Mouse (Mus musculus) layer of hippocampus, adult 9-11 months (tissue): ENCODE measurements around the gene Ebf1.

Experiments
- DNase-seq: peaks from one replicate; pipeline ENCODE4 v3.0.0; 2022

Ebf1 gene

GRCm38 (mm10) chr11:44705811-44706210 is 88.7 kb downstream of the Ebf1 start:
- DNase-seq: no peak

GRCm38 (mm10) chr11:44706386-44706785 is 89.3 kb downstream of the Ebf1 start:
- no peak for DNase-seq

DNA sequence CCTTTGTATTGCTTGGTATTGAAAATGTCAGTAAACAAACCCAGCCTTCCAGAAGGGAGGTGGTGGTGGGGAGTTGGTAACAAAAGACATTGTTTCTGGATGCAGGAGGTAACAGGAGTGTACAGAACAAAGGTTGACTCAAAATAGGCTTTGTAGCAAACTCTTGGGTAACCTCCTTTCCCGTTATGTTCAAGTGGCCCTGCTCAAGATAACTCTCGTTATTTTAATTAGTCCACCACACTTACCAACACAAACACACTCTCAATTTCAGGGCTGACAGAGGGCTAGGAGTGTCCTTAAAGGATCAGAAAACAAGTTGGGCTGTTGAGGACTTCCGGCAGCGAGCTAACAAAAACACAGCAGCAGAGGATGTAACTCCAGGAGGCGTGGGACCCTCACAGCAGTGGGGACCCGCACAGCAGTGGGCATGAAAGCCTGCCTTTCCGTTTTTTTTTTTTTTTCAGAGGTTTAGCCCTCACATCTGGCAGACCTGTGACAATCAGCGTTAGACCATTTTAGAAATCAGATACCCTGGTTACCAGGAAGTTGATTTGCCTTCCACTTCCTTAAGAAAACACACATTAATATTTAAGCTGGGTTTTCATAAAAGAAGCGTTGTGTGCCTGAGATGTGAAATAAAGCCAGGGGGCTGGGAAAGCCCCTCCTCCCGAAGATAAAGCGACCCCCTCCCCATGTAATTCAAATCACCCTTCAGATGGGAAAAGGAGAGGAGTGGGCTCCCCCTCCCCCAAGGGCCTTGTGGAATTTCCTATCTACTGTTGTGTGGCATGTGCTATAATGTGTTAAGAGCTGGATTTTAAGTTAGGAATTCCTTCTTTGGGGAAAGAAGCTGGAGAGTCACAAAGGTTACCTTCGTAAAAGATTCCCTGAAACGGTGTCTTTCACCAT is 90.5 kb downstream of the Ebf1 start:
- no peak for DNase-seq

GRCm38 (mm10) chr11:44708290-44708685 is 91.2 kb downstream of the Ebf1 start:
- no peak for DNase-seq

GRCm38 (mm10) chr11:44709073-44709618 is 92.0 kb downstream of the Ebf1 start:
- no peak for DNase-seq

DNA sequence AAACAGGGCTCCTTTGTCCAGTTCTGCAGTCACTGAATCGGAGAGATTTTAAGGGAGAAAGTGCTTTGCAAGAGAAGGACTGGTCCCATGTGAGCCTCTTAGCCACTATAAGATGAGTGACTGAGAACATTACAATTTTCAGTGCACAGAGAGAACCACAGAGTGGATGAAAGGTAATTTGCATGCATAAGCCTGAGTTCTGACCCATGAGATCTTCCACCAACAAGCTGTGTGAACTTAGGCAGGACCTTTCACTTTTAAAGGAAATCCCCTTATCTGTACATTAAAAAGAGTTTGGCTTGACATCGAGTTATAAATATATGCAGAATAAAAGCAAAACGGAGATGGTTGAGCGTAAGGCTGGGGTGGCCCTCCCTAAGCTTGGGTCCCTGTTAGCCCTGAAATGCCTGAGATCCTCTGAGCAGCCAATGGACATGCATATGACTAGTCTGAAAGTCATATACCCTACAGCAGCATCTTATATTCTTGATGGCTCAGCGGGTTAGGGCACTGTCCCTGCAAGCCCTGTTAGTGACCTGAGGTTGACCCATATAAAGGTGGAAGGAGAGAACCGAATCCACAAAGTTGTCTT is 92.8 kb downstream of the Ebf1 start:
- DNase-seq: no peak

- no peak for DNase-seq
Observed at GRCm38 (mm10) chr11:44710861-44711260, 93.7 kb downstream of the Ebf1 start.

GRCm38 (mm10) chr11:44714188-44714587 is 97.1 kb downstream of the Ebf1 start:
- no peak for DNase-seq

DNA sequence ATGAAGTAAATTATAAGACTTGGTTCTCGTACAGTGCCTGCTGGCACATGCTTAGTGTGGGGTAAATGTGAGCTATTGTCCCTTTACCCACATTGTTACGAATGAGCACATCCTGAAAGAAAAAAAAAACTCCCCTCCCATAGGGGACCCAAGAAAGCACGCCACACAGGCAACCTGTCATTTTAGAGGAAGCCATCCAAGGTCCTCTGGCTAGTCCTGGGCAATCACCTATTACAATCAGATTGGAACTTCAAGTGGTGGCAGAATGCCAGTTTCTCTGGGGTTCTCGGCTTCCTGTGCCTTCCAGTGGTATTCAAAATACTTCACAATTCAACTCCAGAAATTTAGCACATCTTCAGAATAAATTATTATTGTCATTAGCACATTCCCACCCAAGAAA is 98.7 kb downstream of the Ebf1 start:
- DNase-seq: no peak

DNA sequence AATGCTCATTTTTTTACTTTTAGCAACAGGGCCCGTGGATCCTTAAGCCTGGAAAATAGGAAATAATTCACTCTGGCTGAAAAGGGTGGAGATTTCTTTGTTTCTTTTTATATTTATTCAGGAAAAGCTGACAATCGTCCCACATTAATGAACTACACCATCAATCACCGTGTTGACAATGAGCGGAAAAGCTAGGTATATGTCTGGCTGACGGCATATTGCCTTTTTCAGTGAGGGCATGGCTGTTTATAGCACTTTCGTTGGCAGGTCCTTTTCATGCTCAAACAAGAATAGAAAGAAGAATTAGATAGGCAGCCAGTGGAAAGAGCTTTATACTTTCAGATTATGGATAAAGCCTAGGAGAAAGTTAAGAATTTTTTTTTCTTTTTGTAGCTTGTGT is 99.8 kb downstream of the Ebf1 start:
- DNase-seq: no peak

GRCm38 (mm10) chr11:44717636-44718035 is 100.5 kb downstream of the Ebf1 start:
- DNase-seq: no peak

DNA sequence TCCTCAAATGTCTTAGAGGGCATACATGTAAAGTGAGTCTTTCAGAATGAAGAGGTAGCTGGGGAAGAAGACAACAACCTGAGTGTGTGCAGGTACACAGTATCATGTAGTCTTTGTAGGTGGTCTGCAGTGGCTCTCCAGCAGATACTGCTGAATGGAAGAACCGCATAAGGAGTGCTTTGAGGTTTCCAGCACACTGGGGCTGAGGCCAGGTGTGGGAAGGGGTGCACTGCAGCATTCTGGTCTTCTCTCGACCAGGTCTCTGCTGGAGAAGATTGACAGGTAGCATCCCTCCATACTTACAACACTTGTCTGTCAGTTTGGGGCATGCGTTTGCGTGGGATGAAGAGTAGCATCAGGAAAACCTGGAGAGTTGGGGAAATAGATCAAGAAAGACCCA is 104.9 kb downstream of the Ebf1 start:
- no peak for DNase-seq

- no peak for DNase-seq
Observed at GRCm38 (mm10) chr11:44723950-44724502, 106.9 kb downstream of the Ebf1 start.

- DNase-seq: no peak
Observed at GRCm38 (mm10) chr11:44725732-44726131, 108.6 kb downstream of the Ebf1 start.

DNA sequence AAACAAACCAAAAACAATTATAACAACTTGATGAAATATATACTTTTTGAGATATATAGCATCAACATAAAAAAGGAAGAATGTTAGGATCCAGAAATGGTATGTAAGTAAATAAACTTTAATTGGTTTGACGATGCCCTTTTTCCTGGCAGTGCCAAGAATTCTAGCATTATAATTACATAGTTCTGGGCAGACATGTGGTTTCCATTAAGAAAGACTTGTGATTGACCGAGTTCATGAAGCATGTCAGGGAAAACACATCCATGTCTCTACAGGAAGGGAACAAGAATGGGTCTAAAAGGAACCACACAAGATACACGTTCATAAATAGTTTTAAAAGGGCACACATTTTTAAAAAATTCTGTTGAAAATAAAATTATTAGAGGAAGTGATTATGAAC is 110.3 kb downstream of the Ebf1 start:
- DNase-seq: no peak

DNA sequence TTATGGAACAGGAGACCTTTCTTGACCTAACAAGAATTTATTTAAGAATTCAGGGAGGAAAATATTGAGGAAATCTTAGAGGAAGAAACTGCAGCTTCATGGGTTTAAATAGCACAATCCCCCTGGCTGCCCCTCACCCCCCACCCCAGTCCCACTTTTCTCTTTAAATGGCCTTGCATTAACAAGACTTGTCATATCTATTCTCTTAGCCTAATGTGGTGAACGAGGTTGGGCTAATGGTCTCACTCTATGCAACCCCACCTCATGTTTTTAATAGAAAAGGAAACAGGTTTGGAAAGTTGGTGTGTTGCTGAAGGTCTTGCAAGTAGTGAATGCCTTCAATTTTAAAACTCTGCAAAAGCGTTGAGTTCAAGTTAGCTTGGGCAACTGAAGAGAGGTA is 110.7 kb downstream of the Ebf1 start:
- no peak for DNase-seq

DNA sequence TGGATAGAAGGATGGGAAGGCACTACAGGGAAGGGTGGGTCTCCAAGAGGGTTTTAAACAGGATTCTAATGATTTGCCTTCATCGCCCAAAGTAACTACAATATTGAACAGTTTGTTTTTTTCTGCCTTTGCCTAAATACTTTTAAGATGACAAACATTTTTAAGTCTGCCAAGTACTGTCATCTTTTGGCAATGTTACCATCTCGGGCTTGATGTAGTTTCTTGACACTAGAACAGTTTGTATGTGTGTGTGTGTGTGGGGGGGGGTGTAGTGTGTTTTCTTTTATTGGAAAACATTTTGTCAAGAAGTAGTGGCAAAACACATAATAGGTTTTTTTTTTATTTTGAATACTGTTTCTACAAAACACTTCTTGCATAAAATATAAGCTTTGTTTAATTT is 111.2 kb downstream of the Ebf1 start:
- no peak for DNase-seq

DNA sequence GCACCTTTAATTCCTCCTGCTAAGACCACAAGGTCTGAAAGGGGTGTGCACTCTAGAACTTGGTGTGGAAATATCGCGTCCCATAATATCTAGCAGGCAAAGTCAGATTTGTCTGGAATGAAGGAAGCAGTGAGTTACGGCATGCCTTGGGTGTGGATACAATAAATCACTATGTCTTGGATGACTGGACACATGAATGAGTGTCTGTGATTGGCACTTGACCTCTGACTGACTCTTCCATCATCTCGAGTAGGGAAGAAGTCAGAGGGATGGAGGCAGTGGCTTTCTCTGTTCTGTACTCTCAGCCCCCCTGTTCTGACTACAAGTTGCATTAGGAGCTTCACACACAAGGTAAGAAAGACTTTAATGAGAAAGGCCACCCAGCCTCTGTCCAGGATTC is 112.8 kb downstream of the Ebf1 start:
- DNase-seq: no peak

DNA sequence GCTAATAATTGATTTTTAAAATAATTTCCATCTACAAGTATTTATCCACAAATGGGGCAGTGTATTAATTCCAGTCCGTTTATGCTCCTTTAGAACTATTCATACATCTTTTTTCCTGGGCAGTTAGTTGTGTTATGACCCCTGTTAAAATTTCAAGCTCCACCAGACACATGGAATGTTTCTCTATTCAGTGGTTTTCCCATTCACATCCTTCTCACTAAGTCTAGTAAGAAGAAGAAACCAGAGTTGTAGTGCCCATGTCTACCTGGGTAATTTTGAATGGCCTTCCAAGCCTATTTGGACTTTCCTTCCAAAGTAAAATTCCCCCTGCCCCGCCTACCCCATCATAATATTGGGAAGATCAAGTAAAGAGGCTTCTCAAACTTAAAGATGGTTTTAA is 114.6 kb downstream of the Ebf1 start:
- DNase-seq: no peak

- DNase-seq: no peak
Observed at GRCm38 (mm10) chr11:44733276-44733675, 116.2 kb downstream of the Ebf1 start.

DNA sequence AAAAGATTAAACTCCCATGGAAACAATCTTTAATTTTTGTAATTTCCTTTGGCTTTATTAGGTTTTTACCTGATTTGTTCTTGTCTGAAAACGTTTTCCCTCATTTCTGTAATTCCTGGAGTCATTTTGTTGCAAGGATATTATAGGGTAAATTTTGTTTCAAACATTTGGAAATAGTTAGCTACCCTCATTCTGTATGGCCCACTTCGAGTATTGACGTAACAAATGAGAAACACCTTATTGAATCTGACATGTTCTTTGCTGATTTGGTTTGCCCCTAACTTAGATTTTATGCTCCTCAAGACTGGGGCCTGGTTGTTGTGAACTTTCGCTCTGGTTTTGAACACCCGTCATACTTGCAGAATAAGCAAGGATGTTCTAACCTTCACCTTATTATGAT is 120.9 kb downstream of the Ebf1 start:
- DNase-seq: no peak

DNA sequence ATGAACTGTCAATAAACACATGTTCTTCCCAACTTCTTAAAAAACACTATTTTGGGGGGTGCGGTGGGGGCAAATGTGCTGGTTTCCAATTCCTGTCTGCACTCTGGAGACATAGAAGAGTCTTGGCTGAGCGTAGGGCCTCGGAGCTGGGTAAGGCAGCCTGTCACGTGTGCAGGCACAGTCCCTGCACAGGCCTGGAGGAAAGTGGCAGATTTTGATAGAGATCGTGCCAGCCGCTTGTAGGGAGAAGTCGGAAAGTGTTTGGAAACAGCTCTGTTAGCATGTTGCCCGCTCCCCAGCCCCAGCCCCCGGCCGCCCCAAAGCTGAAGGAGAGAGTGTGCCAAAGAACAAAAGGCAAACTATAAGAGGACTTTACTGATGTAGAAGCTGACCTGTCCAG is 121.7 kb downstream of the Ebf1 start:
- no peak for DNase-seq

DNA sequence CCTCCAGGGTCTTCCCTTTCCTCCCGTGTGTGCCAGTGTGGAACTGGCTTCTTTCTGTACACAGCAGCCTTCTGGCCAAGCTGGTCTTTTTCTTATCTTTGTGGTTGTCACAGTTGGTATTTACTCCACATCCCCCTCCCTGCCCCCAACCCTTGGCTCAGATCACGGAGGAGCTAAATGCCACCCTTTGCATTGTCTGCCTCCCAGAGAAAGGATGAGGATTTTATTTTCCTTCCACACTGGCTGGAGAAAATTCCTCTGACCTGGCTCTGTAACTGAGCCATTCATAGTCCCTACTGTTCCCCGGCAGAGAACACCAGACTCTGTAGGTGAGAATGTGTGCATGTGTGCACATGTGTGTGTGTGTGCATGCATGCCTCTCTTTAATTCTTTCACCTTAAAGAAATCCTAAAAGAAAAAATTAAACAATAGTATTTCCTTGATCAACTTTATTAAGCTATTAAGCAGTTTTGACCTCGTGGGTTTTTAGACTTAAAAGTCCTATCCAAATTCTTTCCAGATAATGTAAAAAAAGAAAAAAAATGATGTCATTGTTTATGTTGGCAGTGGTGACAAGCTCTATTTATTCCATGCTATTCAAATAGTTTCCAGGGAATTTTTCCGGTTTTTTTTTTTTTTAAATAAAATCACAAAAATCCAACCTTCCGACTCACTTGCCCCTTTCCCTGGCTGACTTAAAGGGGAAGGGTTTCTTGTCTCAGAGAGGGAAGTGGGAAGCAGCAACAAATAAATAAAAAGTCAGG is 123.3 kb downstream of the Ebf1 start:
- no peak for DNase-seq
